Mouse (Mus musculus) CH12.LX (cell line): ENCODE results near the gene Fbl.
"Not testable (repeated sequence)": the region's sequence is repeated elsewhere in the genome, so short reads cannot be mapped to it uniquely, and the experiment has no call there.

ENCODE experiments used
- CHD1 ChIP-seq: IDR thresholded peaks from 2 replicates; pipeline ENCODE4 v1.6.1; 2012; ENCODE audit warnings: low read depth, low read length, improper control_type of control experiment, inconsistent platforms
- CTCF ChIP-seq, 2 experiments: IDR thresholded peaks in 1 of 2; conservative IDR thresholded peaks in 1 of 2; 2 replicates each; pipeline ENCODE4 v1.5.1; 2011 to 2012; ENCODE audit warnings: low read depth in 2 of 2, low read length in 2 of 2, improper control_type of control experiment in 1 of 2, inconsistent platforms in 1 of 2, mild to moderate bottlenecking in 1 of 2, moderate library complexity in 1 of 2
- ETS1 ChIP-seq: conservative IDR thresholded peaks from 2 replicates; pipeline ENCODE4 v1.6.1; 2012; ENCODE audit warnings: low read depth, mild to moderate bottlenecking, inconsistent platforms, low read length, improper control_type of control experiment, moderate library complexity
- MEF2A ChIP-seq: IDR thresholded peaks from 2 replicates; pipeline ENCODE4 v1.6.1; 2014; ENCODE audit warnings: low read depth, mild to moderate bottlenecking, inconsistent platforms, low read length, improper control_type of control experiment, borderline replicate concordance
- PAX5 ChIP-seq: IDR thresholded peaks from 2 replicates; pipeline ENCODE4 v1.6.1; 2012; ENCODE audit warnings: low read length, inconsistent platforms, mixed read lengths
- POLR2A ChIP-seq: IDR thresholded peaks from 2 replicates; pipeline ENCODE4 v1.6.1; 2011; ENCODE audit warnings: low read depth, mild to moderate bottlenecking, improper control_type of control experiment, low read length
- POLR2AphosphoS2 ChIP-seq: IDR thresholded peaks from 2 replicates; pipeline ENCODE4 v1.6.1; 2011; ENCODE audit warnings: low read depth, low read length, improper control_type of control experiment
- TBP ChIP-seq: conservative IDR thresholded peaks from 2 replicates; pipeline ENCODE4 v1.6.1; 2011; ENCODE audit warnings: low read depth, low read length, improper control_type of control experiment
- ZNF384 ChIP-seq: IDR thresholded peaks from 2 replicates; pipeline ENCODE4 v1.6.1; 2012; ENCODE audit warnings: low read depth, low read length, improper control_type of control experiment, inconsistent platforms

- TF ChIP-seq CTCF (conservative IDR thresholded peaks at IDR 0.05 in 1 of 2, IDR thresholded peaks at IDR 0.05 in 1 of 2; ENCODE audit: low read depth in 2 of 2, low read length in 2 of 2); POLR2AphosphoS2; PAX5; ZNF384; CHD1; MEF2A; POLR2A; TBP; ETS1: not testable (repeated sequence)
Observed at GRCm38 (mm10) chr7:28215950-28216349, 46.4 kb downstream of the Fbl start.
